Mouse (Mus musculus): ENCODE measurements around the gene Spib. TPM values are rescaled to one million over a fixed set of nuclear protein-coding genes. Genes with fewer than 3 reads are reported as not detected.

Spib gene
- polyA plus RNA-seq, 1 experiment from 2014 or later, result 0.04 TPM

DNA sequence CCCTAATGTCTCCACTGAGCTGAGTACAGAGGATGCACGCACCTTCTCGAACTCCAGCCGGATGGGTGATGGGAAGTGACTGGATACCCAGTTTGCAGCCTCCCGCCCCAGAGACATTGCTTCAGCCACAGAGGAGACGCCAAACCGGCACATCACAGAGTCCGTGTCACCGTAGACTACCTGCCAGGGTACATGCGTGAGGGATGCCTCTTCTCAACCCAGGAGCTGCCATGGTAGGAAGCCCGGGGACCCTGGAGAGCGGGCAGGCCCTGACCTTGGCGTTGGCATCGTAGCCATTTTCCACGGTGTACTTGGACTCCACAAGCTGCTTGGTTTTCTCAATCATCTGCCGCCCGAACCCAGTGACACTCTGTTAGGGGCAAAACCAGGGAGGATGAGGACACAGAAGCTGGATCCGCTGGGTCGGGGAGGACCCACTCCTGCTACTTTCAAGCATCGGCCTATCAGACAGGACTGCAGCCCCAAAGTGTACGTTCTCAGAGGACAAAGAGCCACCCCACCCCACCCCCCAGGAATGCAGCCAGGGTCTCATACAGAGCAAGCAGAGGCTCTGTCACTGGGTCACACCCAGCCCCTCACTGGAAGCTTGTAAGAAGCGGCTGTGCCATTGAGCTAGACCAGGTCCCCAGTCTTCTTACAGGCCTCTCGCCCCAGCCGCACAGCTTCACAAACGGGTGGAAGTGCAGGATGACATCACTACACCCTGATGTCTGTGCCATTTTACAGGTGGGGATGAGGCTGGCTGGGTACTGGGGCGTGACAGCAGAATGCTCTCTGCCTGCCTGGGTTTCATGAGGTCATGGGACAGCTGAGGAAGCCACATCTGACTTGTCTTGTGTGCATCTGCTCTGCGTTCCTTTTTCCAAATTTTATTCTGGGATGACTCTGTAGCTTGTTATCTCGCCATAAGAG, 4.1 kb upstream of the Spib start:
- no peak overlapping the region for H3K4me2 ChIP-seq (ENCODE audit: low read length)
- no peak for TF ChIP-seq CTCF (IDR thresholded peaks at IDR 0.05; ENCODE audit: low read depth)
- DNase-seq (ENCODE audit: low spot score), result no peak
- no peak overlapping the region for H3K27ac ChIP-seq
- H3K9ac ChIP-seq (ENCODE audit: low read depth, low read length), result no peak overlapping the region
- no peaks in the 10 kb centered on the region for H3K4me1 ChIP-seq (replicated peaks; ENCODE audit: insufficient read depth, low read length)
- no peak overlapping the region for H3K4me3 ChIP-seq (replicated peaks; ENCODE audit: low read depth, low read length)
- no peaks in the 10 kb centered on the region for H3K27me3 ChIP-seq (ENCODE audit: insufficient read depth, low read length)
- H3K36me3 ChIP-seq (ENCODE audit: insufficient read depth, low read length), result peaks cover 20% of the 10 kb centered on the region
- H3K9me3 ChIP-seq (replicated peaks; ENCODE audit: low read length), result no peaks in the 10 kb centered on the region
- 90% methylated on average over 27 of the region's 27 CpGs for WGBS
- ATAC-seq (replicated peaks; ENCODE audit: low FRiP score, low read depth), result no peak

DNA sequence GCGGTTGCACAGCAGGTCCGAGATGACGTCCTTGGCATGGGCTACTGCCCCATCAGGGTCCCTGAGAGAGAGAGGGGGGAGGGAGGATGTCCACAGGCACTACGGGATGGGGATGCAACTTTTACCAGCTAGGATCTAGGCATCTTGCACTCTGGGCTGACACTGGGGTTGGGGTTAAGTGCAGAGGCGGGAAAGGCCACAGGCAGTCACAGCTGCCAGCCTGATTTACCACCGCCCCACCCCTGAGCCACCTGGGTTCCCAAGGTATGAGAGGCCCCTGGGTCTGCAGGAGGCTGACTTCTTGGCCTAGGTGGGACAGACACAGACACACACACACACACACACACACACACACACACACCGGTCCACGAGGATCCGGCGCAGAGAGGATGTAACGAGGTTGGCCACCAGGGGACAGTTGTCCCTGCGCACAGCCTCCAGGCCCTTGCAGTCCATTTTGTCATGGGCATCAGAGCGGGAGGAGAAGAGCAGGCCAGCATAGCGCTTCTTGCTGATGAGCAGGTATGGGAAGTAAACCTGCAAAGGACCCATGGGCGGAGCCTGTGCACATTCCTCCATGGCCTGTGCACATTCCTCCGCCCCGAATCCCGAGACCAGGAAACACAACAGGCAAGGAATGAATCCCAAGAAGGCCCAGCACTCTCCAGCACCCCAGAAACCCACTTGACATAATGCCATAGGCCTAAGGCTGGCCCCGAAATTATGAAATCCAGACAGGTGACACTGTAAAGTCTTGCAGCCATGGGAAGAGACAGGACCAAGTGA, 3.0 kb upstream of the Spib start:
- H3K9ac ChIP-seq (ENCODE audit: low read depth, low read length), result no peak overlapping the region
- H3K27me3 ChIP-seq (ENCODE audit: insufficient read depth, low read length), result no peaks in the 10 kb centered on the region
- no peak overlapping the region for H3K4me3 ChIP-seq (replicated peaks; ENCODE audit: low read depth, low read length)
- ATAC-seq (replicated peaks; ENCODE audit: low FRiP score, low read depth) (no peak), DNase-seq (ENCODE audit: low spot score) (no peak)
- peak; percentile 35; the same call in 1 of the 2 replicates for TF ChIP-seq CTCF (IDR thresholded peaks at IDR 0.05; ENCODE audit: low read depth)
- H3K4me1 ChIP-seq (replicated peaks; ENCODE audit: insufficient read depth, low read length), result no peaks in the 10 kb centered on the region
- H3K36me3 ChIP-seq (ENCODE audit: insufficient read depth, low read length), result peaks cover 12% of the 10 kb centered on the region
- no peaks in the 10 kb centered on the region for H3K9me3 ChIP-seq (replicated peaks; ENCODE audit: low read length)
- H3K4me2 ChIP-seq (ENCODE audit: low read length), result no peak overlapping the region
- H3K27ac ChIP-seq, result no peak overlapping the region
- WGBS, result 82% methylated on average over 19 of the region's 19 CpGs

- H3K4me1 ChIP-seq (replicated peaks; ENCODE audit: insufficient read depth, low read length), result no peaks in the 10 kb centered on the region
- H3K9ac ChIP-seq (ENCODE audit: low read depth, low read length), result no peak overlapping the region
- H3K4me2 ChIP-seq (ENCODE audit: low read length), result no peak overlapping the region
- H3K36me3 ChIP-seq (ENCODE audit: insufficient read depth, low read length), result peaks cover 12% of the 10 kb centered on the region
- DNase-seq (ENCODE audit: low spot score) (no peak), ATAC-seq (replicated peaks; ENCODE audit: low FRiP score, low read depth) (no peak)
- no peak for TF ChIP-seq CTCF (IDR thresholded peaks at IDR 0.05; ENCODE audit: low read depth)
- H3K4me3 ChIP-seq (replicated peaks; ENCODE audit: low read depth, low read length), result no peak overlapping the region
- 88% methylated on average over 12 of the region's 13 CpGs for WGBS
- no peaks in the 10 kb centered on the region for H3K9me3 ChIP-seq (replicated peaks; ENCODE audit: low read length)
- no peak overlapping the region for H3K27ac ChIP-seq
- H3K27me3 ChIP-seq (ENCODE audit: insufficient read depth, low read length), result no peaks in the 10 kb centered on the region
Measured at GRCm38 (mm10) chr7:44534242-44534641, 2.4 kb upstream of the Spib start.

DNA sequence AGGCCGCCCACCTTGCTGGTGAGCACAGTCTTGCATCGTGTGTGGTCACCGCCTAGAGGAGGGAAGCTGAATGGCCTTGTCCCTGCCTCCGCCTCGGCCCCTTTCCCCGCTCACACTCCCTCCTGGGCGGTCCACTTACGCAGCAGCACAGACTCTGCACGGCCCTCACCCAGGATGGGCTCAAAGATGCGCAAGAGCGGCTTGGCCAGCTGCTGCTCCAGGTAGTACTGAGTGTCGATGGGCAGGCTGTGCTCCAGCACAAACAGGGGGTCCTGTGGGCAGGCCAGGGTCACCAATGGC, 1.8 kb upstream of the Spib start:
- ATAC-seq (replicated peaks; ENCODE audit: low FRiP score, low read depth), result no peak
- no peak for DNase-seq (ENCODE audit: low spot score)
- H3K9me3 ChIP-seq (replicated peaks; ENCODE audit: low read length), result no peaks in the 10 kb centered on the region
- H3K4me2 ChIP-seq (ENCODE audit: low read length), result no peak overlapping the region
- no peak for TF ChIP-seq CTCF (IDR thresholded peaks at IDR 0.05; ENCODE audit: low read depth)
- no peaks in the 10 kb centered on the region for H3K27me3 ChIP-seq (ENCODE audit: insufficient read depth, low read length)
- no peaks in the 10 kb centered on the region for H3K4me1 ChIP-seq (replicated peaks; ENCODE audit: insufficient read depth, low read length)
- 80% methylated on average over 12 of the region's 12 CpGs for WGBS
- H3K27ac ChIP-seq, result no peak overlapping the region
- H3K36me3 ChIP-seq (ENCODE audit: insufficient read depth, low read length), result peaks cover 12% of the 10 kb centered on the region
- H3K4me3 ChIP-seq (replicated peaks; ENCODE audit: low read depth, low read length), result no peak overlapping the region
- no peak overlapping the region for H3K9ac ChIP-seq (ENCODE audit: low read depth, low read length)

- H3K27me3 ChIP-seq (ENCODE audit: insufficient read depth, low read length), result no peaks in the 10 kb centered on the region
- ATAC-seq (replicated peaks; ENCODE audit: low FRiP score, low read depth), result no peak
- no peak for TF ChIP-seq CTCF (IDR thresholded peaks at IDR 0.05; ENCODE audit: low read depth)
Measured at GRCm38 (mm10) chr7:44532918-44533745, 1.3 kb upstream of the Spib start.

DNA sequence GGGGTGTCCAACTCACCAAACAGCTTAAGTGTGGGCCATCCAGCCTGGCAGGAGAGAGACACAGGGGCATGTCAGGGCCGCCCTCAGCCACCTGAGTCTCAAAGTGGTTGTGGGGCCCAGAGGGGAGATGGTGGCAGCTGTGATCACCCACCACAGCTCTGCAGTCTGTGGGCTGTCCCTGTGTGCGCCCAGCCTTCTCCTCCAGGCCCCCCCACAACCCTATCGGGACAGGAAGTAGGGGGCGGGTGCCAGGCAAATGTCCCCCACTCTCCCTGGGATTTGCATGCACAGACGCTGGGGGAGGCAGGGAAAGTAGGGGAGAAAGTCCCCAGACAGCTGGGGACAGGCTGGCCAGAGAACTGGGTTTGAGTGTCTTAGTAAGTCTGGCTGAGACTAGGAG, 664 bp downstream of the Spib start:
- no peak overlapping the region for H3K9ac ChIP-seq (ENCODE audit: low read depth, low read length)
- peaks cover 4% of the 10 kb centered on the region; the same call in 1 of the 2 replicates for H3K36me3 ChIP-seq (ENCODE audit: insufficient read depth, low read length)
- no peak for TF ChIP-seq CTCF (IDR thresholded peaks at IDR 0.05; ENCODE audit: low read depth)
- no peak overlapping the region for H3K4me2 ChIP-seq (ENCODE audit: low read length)
- no peak overlapping the region for H3K4me3 ChIP-seq (replicated peaks; ENCODE audit: low read depth, low read length)
- no peaks in the 10 kb centered on the region for H3K27me3 ChIP-seq (ENCODE audit: insufficient read depth, low read length)
- ATAC-seq (replicated peaks; ENCODE audit: low FRiP score, low read depth) (no peak), DNase-seq (ENCODE audit: low spot score) (no peak)
- no peaks in the 10 kb centered on the region for H3K9me3 ChIP-seq (replicated peaks; ENCODE audit: low read length)
- H3K4me1 ChIP-seq (replicated peaks; ENCODE audit: insufficient read depth, low read length), result no peaks in the 10 kb centered on the region
- no peak overlapping the region for H3K27ac ChIP-seq
- 45% methylated on average over 5 of the region's 5 CpGs for WGBS

More at GRCm38 (mm10) chr7:44532918-44533745, 1.3 kb upstream of the Spib start:
- Histone ChIP-seq H3K36me3 (ENCODE audit: insufficient read depth, low read length) (peaks cover 12% of the 10 kb centered on the region), H3K4me2 (ENCODE audit: low read length) (no peak overlapping the region), H3K4me1 (replicated peaks; ENCODE audit: insufficient read depth, low read length) (no peaks in the 10 kb centered on the region), H3K27ac (no peak overlapping the region), H3K9ac (ENCODE audit: low read depth, low read length) (no peak overlapping the region), H3K9me3 (replicated peaks; ENCODE audit: low read length) (no peaks in the 10 kb centered on the region), H3K4me3 (replicated peaks; ENCODE audit: low read depth, low read length) (no peak overlapping the region)
- no peak for DNase-seq (ENCODE audit: low spot score)
- 79% methylated on average over 29 of the region's 29 CpGs for WGBS

Measured in kidney, postnatal 0 days (tissue).